Mouse (Mus musculus) cerebral cortex, adult 2 months (tissue): ENCODE results near the gene Ppm1l.

ENCODE experiments used
- WGBS: fragments of 180-500 bp; shearing (Covaris S2); methylation state at CpG from one replicate; pipeline ENCODE4 v1.1.7; 2018; 5-methylcytosine and 5-hydroxymethylcytosine counted together

The Ppm1l gene

DNA sequence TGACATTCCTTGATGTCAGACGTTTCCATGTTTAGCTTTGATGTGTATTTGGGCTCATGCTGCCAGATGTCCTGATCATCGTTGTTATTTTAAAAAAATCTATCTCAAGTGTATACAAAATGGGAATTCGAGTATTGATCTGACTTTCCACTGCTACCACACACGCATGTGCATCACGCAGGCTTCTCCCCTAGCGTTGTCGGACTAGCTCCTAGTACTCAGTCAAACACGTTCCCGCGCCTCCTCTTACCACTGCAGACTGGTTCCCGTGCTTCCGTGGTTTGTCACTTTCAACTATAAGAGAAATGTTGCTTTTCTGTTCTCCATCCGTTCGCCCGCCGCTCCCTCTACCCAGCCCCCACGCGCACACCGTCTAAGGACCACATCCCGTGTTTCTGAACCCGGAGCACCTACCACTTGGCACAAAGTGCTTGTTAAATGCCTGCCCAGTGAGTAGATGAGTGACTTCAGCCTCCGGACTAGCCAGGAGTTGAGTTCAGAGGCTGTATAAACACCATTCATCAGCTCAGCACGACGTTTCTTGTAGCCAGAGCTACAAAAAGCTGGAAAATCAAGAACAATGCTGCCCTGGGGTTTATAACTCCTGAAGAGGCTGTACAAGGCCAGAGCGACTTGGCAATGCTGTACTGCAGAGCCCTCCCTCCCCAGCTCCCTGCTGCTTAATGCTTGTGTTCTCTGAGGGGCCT lies 219.4 kb downstream of the Ppm1l start:
- 42% methylated on average over 25 of the region's 25 CpGs for WGBS

DNA sequence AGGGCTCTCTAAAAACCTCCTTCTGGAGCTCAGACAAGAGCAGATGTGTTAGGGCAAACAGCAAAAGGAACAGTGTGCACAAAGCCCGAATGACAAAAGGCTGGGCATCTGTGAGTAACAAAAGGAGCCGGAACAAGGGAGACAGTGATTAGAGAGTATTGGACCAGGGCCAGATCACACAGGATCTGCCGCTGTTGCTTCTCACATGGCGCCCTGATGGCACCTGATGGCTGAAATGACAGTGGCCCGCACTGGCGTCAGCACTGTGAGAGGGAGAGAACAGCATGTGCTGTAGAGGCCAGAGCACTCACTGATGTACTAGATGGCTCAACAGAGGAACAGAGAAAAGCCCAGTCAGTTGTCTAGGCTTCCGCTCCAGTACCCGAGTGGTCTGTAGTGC lies 226.3 kb downstream of the Ppm1l start:
- 68% methylated on average over 8 of the region's 8 CpGs for WGBS

DNA sequence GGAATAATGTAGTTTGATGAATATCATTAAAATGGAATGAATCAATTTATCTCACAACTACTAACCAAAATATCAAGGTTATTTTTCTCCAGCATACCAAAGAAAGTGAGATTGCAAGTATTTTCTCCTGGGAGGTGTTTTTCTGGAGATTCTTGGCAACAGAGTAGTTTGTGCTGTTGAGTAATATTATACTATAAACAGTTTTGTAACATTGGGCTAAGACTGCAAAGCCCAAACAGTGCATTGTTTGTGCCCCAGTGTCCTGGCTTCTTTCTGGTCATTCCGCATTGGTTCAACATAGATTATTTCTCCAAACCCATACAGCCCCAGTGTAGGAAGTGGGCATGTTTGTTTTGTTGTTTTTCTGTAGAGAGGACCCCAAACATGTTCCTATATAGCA lies 227.1 kb downstream of the Ppm1l start:
- WGBS, result 94% methylated on average over 1 of the region's 1 CpGs

DNA sequence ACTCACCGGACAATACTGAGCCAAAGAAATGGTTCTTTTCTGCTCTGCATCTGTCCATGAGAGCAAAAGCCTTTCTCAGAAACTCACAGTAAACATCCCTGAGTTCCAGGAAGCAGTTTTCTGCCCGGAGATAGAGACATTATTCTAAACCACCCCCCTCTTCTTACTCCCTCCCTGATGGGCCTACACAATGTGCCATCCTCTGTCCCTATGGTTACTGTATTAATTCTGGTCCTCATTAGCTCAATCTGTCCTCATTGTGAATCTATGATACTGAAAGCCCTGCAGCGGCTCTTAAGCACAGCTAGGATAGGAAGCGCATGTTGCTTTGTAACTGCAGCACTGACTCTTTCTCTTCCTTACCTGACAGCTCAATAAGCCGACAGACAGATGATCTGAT lies 228.4 kb downstream of the Ppm1l start:
- 64% methylated on average over 5 of the region's 5 CpGs for WGBS

DNA sequence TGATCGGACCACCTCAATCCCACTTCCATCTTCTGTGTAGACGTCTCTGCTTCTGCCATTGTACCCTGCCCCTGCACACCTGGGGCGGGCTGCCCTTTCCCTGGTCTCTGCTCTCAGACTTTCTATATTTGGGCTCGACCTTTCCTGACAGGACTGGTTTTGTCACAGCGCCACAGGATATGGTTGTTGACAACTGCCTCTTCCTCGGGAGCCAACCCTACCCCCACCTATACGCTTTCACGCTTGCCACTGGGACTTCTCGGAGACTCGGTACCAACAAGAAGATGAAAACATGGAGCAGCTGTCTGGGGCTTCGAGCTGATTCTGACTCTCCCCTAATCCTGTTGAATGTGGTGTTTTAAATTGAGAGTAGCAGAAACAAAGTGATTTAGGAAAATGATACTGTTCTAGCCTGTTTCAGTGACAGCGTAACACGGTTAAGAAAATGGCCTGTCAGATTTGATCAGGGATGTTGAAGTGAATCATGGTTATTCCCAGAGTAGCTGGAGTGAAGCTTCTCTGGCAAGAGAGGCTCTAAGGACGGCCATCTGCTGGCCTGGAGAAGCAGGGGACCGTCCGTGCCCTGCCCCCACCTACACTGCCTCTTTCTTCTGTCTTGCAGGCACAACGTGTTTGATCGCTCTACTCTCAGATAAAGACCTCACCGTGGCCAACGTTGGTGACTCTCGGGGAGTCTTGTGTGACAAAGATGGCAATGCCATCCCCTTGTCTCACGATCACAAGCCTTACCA lies 232.2 kb downstream of the Ppm1l start:
- WGBS, result 70% methylated on average over 22 of the region's 22 CpGs

DNA sequence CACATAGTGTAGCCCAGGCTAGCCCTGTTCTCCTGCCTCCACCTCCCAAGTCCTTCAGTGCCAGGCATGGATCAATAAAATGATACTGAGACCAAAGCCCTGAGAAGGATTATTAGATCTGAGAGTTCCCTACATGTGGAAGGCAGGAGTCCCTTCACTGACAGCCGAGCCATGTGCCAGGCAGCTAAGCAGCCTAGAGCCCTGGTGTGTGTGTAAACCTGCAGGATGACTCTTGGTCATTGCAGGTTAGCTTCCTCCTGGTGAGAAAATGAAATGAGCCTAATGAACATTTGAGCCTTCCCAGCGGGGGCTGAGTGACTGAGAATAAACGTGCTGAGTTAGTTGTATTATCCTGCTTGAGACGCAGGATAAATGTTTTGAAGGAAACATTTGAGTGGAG lies 232.9 kb downstream of the Ppm1l start:
- 69% methylated on average over 4 of the region's 4 CpGs for WGBS

- WGBS, result 61% methylated on average over 6 of the region's 6 CpGs
Observed at GRCm38 (mm10) chr3:69555511-69555910, 238.8 kb downstream of the Ppm1l start.

DNA sequence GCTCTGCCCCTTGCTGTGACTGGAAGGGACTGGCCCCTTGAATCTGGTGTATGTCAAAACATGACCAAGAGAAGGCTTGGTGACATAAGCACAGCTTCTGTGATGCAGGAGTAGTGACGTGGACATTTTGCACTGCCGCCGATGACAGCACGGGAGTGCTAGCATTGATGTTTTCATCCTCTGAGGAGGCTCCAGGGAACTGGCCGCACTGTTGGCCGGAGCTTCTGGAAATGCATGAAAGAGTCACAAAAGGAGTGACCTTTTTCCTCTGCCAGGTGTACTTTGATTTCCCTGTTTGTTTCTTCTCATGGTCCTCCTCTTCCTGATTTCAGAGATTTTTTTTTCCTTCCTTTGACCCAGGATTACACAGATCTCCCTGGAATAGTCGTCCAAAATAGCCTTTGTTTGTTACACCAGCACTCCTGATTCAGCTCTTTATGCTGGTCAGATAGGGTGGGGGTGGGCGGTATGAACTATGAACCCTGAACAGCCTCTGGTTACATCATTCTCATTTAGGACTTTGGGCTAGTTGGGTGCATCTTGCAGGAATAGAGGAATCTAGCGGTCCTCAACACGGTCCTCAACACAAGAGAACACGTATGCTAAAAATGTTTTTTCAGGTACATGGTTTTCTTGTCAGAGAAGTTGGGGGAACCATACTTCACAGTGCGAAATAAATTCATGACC lies 239.6 kb downstream of the Ppm1l start:
- 87% methylated on average over 12 of the region's 12 CpGs for WGBS

- WGBS, result 58% methylated on average over 6 of the region's 6 CpGs
Observed at GRCm38 (mm10) chr3:69559316-69559974, 242.8 kb downstream of the Ppm1l start.

GRCm38 (mm10) chr3:69559975-69560330 lies 243.3 kb downstream of the Ppm1l start:
- 49% methylated on average over 7 of the region's 7 CpGs for WGBS

DNA sequence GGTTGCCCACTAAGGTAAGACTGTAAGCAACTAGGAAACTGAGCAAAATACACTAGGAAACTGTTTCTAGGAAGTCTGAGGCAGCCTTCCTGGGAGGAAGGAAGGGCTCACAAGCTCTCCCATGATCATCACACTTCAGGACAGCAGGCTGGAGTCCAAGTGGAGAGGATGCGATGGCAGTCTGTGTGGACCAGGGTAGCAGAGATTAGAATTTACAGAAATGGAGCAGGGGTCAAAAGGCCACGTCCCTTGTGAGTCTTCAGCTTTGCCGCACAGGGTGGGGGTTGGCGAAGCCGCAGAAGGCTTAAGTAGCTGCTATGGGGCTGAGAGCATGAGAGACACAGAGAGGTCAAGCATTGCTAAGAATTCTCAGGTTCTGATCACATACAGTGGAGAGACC lies 245.0 kb downstream of the Ppm1l start:
- 84% methylated on average over 5 of the region's 5 CpGs for WGBS

DNA sequence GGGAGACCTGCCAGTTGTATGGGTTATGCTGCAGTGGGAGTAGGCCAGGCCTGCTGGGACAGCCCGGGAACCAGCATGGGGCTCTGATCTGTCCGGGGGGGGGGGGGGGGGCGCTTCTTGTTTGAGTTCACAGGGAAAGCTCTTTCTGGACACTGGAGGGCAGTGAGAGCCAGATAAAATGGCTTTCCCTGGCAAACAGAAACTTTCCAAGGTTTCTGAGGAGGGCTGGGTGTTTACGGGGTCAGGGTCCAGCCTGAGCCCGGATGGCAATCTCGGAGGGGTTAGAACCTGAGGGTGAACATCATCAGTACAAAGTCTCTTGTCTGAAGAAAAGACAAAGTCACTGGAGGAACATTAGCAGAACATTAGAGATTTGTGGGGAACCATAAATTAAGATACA lies 246.7 kb downstream of the Ppm1l start:
- WGBS, result 82% methylated on average over 6 of the region's 6 CpGs

DNA sequence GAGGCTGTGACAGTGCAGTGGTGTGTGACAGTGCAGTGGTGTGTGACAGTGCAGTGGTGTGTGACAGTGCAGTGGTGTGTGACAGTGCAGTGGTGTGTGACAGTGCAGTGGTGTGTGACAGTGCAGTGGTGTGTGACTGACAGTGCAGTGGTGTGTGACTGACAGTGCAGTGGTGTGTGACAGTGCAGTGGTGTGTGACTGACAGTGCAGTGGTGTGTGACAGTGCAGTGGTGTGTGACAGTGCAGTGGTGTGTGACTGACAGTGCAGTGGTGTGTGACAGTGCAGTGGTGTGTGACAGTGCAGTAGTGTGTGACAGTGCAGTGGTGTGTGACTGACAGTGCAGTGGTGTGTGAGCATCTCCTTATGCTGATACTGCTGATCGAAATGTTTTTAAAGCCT lies 248.9 kb downstream of the Ppm1l start:
- 100% methylated on average over 1 of the region's 1 CpGs for WGBS

GRCm38 (mm10) chr3:69572561-69572960 lies 255.9 kb downstream of the Ppm1l start:
- 69% methylated on average over 5 of the region's 5 CpGs for WGBS

DNA sequence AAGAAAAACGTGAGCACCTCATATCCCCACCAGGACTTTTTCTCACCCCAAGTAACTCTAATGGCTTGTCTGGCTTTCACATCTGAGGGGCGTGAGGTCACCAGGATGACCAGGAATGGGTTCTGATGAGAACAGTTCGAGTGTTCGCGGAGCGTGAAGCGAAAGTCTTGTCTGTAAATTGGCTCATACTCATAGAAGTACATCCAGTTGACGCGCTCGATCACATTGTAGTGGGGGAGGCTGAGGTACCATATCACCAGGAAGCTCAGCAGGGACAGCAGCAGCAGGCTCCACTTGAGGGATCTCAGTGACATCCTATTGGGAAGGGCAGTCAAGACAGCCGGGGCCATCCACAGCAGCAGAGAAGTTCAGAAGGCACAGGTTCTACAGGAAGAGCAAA lies 258.9 kb downstream of the Ppm1l start:
- 97% methylated on average over 11 of the region's 11 CpGs for WGBS

- WGBS, result 57% methylated on average over 3 of the region's 3 CpGs
Observed at GRCm38 (mm10) chr3:69576715-69577114, 260.1 kb downstream of the Ppm1l start.

DNA sequence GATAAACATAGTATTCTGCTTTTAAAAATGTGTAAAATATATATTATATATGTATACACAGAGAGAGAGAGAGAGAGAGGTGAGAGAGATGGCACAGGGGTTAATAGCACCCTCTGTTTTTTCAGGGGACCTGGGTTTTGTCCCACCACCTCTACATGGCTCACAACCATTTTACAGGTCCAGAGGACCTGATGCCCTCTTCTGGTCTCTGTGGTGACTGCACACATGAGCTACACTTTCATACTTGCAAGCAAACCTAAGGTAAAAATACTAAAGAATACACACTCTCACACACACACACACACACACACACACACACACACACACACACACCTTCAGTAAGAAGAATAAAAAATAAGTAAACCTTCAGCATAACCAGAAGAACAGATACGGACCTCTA lies 262.1 kb downstream of the Ppm1l start:
- WGBS, result 95% methylated on average over 1 of the region's 1 CpGs

DNA sequence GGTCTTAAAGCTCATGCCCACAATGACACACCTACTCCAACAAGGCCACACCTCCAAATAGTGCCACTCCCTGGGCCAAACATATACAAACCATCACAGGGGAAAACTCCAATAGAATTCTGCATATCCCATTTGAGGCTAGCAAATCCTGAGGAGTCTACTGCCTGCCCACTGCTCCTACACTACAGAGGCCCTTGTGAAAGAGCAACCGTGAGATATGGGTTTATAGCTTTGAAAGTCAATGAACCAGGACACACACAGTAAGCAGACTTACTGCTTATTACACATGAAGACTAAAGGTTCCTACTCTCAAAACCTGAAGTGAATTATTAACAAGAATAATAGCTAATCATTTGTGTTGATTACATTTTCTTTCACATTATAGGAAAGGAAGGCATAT lies 267.1 kb downstream of the Ppm1l start:
- WGBS, result 90% methylated on average over 1 of the region's 1 CpGs

DNA sequence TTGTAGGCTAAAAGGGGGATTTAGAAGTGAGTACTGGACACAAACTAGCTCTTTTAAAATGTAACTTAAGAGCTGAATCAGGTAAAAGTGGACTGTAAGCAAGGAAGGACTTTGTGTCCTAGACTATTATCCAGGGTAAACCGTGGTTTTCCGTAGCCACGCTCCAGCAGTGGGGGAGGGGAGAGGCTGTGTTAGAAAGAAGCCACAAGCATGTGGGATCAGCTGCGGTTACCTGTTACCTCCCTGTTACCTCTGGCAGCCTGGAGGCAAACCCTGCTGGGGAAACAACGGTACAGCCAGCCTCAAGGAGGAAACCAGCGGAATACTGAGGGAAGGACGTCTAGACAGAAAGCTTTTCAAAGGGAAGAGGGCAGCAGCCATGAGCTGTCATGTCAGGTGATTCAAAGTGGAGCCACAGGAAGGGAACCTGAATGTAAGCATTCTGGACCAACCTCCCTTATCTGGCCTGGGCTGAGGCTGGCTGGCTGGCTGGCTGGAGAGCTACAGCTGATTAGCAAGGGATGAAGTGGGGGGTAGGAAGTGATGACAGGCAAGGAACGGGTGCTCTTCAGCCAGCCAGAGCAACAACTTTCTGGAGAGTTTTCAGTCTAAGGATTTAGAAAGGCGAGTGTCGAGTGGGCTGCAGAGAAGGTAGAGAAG lies 271.6 kb downstream of the Ppm1l start:
- WGBS, result 56% methylated on average over 10 of the region's 10 CpGs

GRCm38 (mm10) chr3:69593426-69593825 lies 276.8 kb downstream of the Ppm1l start:
- WGBS, result 92% methylated on average over 8 of the region's 8 CpGs

DNA sequence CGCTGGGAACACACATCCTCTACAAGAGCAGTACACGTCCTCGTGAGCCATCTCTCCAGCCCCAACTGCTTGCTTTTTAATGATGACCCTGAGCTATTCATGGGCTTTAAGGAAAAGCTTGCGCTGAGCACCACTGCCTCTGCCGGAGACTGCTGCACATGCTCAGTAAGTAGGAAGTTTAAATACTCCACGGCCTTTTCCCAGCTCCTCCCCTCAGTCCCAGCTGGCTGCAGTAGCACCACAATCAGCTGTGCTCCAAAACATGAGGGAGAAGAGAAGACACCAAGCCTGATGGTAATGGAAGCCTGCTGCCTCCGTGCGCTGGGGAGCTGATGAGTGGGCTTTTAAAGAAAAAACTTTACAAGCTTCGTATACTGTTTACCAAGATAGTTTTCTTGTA lies 277.4 kb downstream of the Ppm1l start:
- WGBS, result 62% methylated on average over 9 of the region's 9 CpGs

DNA sequence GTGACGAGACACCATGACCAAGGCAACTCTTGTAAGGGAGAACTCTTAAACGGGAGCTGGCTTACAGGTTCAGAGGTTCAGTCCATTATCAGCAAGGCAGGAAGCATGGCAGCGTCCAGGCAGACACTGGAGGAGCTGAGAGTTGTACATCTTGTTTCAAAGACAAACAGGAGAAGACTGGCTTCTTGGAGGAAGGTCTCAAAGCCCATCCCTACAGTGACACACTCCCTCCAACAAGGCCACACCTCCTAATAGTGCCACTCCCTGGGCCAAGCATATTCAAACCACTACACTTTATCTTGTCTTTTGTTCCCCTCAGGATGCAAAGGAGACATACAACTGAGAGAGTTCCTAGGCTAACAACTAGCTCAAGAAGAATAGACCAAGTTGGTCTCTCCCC lies 279.5 kb downstream of the Ppm1l start:
- WGBS, result 87% methylated on average over 3 of the region's 3 CpGs
